Mouse (Mus musculus) urinary bladder, adult 2 months (tissue): ENCODE data around the gene Chaf1a. TPM values are rescaled to one million over a fixed set of nuclear protein-coding genes. Genes with fewer than 3 reads are reported as not detected.
"Not testable (repeated sequence)": the region's sequence is repeated elsewhere in the genome, so short reads cannot be mapped to it uniquely, and the experiment has no call there.

Experiments
- DNase-seq: peaks from one replicate; pipeline ENCODE4 v3.0.0; 2022; ENCODE audit warnings: low spot score
- polyA plus RNA-seq: library from polyadenylated mRNA; depleted of rRNA; stranded (reverse); fragments of >200 nt; gene quantifications from 2 replicates; pipeline ENCODE4 v1.2.3, GENCODE M21; 2012

Gene Chaf1a
- polyA plus RNA-seq, 1 experiment, result 2.2 TPM

- DNase-seq, result no peak
Observed at GRCm38 (mm10) chr17:56092312-56092711, 52.1 kb downstream of the Chaf1a start.

- no peak for DNase-seq
Observed at GRCm38 (mm10) chr17:56092794-56093193, 52.6 kb downstream of the Chaf1a start.

DNA sequence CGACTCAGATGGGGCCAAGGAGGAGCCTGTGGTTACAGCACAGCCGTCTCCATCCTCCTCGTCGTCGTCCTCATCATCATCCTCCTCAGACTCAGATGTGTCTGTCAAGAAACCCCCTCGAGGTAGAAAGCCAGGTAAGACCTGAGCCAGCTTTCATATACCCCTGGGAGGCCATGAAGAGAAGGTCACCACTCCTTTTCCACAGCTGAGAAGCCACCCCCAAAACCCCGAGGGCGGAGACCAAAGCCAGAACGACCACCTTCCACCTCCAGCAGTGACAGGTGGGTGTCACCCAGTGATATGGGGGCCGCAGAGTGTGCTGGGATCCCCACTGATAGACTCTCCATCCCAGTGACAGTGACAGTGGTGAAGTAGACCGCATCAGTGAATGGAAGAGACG lies 56.6 kb downstream of the Chaf1a start:
- DNase-seq, result no peak

- DNase-seq, result no peak
Observed at GRCm38 (mm10) chr17:56098180-56098579, 57.9 kb downstream of the Chaf1a start.

DNA sequence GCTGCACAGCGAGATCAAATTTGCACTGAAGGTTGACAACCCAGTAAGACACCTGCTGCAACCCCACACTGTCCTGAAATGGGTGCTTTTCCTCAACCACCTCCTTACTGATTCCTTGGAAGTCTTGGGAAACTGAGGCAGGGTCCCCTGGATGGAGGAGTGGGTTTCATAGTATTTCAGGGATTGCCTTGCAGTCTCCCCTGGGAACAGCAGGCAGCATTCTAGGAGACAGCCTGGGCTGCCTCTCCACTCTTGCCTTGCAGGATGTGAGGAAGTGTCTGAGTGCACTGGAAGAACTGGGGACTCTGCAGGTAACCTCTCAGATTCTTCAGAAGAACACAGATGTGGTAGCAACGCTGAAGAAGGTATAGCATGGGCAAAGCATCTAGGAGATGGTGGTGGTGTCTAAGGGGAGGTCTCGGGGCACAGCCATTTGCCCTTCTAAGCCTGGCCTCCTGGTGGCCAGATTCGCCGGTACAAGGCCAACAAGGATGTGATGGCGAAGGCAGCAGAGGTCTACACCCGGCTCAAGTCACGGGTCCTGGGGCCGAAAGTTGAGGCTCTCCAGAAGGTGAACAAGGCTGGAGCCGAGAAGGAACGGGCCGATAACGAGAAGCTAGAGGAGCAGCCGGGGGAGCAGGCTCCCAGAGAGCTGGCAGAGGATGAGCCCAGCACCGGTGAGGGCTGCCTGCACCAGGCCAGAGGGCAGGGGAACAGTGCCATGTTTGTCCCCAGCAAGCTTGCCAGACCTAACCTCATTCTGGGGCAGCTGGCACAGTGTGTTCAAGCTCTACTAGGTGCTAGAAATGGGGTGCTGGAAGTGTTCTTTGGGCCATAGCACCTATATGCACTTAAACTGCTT lies 58.7 kb downstream of the Chaf1a start:
- no peak for DNase-seq

DNA sequence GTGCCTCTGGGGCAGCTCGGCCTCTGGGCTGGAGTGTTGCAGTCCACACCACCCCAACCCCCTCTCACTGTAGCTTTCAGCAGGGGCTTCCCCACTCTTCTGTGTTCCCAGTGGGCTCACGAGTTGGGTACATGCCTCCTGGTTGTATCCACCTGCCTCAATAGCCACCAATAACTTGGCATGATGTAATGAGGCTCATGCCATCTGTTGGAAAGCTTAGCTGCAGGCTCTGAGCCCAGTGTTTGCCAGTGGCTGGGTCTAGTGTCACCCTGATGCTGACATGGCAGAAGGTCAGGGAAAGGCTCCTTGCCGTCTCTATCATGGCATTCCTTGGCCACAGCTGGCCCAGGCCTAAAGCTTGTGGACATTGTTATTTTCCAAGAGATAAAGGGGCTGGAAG lies 60.6 kb downstream of the Chaf1a start:
- DNase-seq, result no peak

GRCm38 (mm10) chr17:56102158-56102557 lies 61.9 kb downstream of the Chaf1a start:
- DNase-seq, result no peak

DNA sequence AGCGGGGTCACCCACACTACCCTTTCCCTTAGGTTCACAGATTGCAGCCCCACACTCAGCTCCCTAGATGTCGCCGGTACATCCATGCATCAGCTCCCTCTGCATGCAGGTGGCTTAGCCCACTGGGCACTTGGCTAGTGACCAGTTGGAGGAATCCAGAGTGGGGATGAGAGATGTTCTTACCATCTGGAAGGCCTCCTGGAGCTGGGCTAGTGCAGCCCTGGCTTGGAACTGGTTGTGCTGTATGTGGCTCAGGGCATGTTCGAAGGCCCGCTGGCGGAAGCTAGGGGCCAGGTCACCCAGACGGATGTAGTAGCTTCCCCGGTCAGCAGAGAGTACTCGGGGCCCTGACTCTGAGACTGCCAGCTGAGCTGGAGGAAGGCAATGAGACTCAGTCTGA lies 62.7 kb downstream of the Chaf1a start:
- DNase-seq, result no peak

DNA sequence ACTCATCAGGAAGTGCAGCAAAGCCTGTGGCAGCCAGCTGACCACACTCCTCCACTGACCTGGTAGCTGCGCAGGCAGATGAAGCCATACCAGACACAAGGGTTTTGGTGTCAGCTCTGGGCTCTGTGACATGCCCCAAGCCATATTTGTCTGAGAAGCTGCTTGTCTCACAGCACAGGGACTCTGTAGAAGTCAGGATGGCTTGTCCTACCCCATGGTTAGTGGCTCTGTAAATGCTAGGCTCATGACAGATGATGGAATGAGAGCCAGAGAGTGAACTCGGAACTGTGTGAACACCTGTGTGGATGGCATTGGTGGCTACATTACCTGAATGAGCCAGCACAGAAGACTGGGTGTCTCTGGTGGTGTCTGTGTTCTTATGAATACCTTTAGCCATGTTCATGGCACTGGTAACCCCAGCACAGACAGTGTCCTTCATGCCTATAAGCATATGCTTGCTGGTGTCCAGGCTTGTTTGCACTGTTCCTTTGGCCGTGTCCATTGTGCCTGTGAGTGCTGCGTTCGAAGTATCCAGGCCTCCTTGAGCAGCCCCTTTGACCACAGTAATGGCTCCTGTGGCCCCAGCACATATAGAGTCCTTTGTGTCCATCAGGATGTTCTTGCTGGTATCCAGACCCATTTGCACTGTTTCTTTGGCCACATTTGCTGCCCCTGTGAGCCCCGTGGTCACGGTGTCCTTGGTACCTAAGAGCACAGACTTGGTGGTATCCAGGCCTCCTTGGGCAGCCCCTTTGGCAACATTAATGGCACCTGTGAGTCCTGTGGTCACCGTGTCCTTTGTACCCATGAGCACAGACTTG lies 63.4 kb downstream of the Chaf1a start:
- no peak for DNase-seq

GRCm38 (mm10) chr17:56104821-56105220 lies 64.6 kb downstream of the Chaf1a start:
- not testable (repeated sequence) for DNase-seq

GRCm38 (mm10) chr17:56106436-56106835 lies 66.2 kb downstream of the Chaf1a start:
- DNase-seq, result not testable (repeated sequence)

GRCm38 (mm10) chr17:56106981-56107380 lies 66.7 kb downstream of the Chaf1a start:
- no peak for DNase-seq

DNA sequence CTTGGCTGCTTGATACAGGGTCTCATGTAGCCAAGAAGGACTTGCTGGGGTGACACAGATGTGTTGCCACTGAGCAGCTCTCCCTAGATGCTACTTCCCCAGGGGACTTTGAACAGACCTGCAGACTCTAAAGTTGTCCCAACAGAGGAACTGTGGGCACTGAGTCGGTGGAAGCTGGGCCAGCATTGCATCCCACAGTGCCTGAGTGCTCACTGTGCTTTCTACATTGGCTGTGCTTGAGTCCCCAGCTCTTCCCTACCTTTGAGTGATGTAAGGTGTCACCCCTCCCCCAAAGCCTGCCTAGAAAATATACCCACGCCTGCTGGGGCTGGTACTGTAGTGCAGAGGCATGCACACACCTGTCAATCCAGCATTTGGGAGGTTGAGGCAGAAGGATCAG lies 67.5 kb downstream of the Chaf1a start:
- no peak for DNase-seq

- no peak for DNase-seq
Observed at GRCm38 (mm10) chr17:56108334-56109044, 68.2 kb downstream of the Chaf1a start.

- peak; percentile 62 for DNase-seq
Observed at GRCm38 (mm10) chr17:56109219-56110051, 69.2 kb downstream of the Chaf1a start, which contains the start of gene Plin4. Plin4 (minus strand) TSS chr17:56109803.

DNA sequence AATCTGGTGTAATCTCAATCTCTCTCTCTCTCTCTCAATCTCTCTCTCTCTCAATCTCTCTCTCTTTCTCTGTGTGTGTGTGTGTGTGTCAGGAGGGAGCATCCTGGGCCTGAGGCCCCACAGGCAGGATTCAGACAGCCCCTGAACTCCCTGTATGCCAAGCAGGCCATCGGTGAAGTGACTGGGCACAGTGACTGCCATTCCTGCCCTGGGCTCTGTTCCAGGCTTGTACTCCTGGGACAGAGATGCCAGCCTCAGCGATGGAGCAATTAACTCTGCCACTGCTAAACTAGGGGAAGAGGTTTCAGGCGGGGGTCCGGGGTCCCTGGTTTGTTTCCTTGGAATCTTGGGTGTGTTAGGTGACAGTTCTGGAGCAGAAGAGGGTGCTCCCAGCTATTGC lies 70.3 kb downstream of the Chaf1a start:
- DNase-seq, result no peak

DNA sequence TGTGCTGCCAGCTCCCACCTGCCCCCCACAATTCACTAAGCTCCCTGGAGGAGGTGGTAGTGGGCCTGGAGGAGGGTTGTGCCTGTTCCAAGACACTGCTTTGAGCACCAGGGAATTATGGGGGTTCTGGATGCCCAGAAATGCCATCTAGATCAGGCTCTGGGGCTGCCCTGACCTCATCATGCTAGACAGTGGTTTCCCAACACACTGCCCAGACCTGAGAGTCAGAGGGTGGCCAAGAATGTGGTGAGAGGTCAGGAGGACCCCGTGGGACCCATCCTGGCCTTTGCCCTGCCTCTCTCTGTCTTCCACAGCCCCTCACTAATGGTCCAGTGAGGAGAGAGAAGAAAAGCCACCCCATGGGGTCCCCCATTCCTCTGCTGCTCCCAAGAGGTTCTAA lies 70.8 kb downstream of the Chaf1a start:
- no peak for DNase-seq

- DNase-seq, result no peak
Observed at GRCm38 (mm10) chr17:56111864-56112263, 71.6 kb downstream of the Chaf1a start.

- no peak for DNase-seq
Observed at GRCm38 (mm10) chr17:56112743-56113142, 72.5 kb downstream of the Chaf1a start.

DNA sequence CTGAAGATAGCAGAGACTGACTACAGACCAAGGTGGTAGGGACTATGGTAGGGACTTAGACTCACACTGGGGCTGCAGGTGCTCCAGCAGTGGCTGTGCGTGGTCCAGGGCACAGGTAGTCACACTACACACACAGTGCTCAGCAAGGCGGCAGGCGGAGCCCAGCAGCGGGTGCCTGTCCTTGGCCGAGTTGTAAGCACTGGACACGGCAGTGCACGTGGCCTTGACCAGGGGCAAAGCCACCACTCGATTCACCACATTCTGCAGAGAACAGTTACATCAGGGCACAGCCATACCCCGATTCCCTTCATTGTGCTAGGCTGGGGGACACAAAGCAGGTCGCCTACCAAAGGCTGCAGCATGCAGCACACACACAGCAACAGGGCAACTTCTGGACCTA lies 76.0 kb downstream of the Chaf1a start:
- DNase-seq, result no peak

DNA sequence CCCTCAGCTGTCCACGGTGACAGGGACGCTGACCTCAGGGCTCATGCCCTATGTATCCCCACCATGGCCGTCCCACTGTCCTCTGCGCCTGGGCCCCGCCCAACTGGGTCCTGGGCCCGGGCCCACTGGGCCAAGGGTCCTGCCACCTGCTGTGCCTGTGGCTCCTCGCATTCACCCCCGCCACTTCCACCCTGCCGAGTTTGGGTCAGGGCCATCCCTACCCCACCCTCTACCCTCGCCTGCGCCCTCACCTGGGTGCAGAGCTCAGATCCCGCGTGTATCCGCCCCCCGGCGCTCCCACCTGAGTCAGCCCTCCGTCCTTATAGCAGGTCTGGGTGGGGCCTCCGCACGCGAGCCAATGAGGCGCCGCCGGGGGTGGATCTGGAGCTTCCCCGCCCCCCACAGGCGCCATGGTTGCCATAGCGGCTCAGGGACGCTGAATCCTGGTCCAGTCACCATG lies 77.0 kb downstream of the Chaf1a start, which contains the start of gene Plin5:
TSS of gene Plin5 (minus strand) at position 346 of the 460 bp plus-strand sequence.
- DNase-seq, result no peak
